Comparison of ENCODE assay signal across 10 mouse cellular contexts in the genomic region with DNA sequence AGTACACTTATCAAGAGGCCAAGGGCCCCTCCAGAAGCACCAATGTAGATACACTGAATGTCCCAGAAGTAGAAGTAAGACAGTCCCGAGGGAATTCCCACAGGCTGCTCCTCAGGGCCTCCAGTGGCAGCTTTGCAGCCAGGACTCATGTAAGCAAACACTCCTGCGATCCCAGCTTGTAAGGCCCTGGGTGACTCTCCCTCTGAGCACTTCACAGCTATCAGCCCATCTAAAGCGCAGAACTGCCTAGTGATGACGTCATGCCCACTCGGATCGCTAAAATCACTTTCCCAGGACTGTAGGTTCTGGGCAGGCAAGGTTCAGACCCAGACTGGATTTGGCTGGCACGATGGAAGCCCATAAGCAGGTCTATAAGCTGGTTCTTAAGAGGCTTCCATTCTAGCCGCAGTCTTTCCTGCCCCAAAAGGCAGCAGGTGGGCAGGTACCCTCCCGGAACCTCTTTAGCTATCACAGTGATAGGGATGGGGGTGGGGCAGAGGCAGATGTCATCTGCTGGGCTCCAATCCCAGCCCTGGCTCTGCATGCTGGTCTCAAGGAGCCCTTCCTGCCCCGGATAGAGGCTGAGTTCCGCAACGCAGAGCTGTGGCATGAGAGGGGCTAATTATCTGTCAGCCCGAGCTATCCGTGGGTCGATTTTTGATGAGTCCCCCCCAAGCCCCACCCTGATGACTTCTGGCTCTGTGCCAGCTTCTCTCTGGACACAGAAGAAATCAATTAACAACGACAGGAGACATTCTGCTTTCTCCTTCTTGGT. TPM values are rescaled to one million over a fixed set of nuclear protein-coding genes. Genes with fewer than 3 reads are reported as not detected.
A peak's percentile ranks its signal among the peaks of the same experiment; 100 is the strongest.
DNase-seq lines count a peak whose midpoint lies in the region; ATAC-seq and TF ChIP-seq lines count a peak whose summit lies in the region.
"Had no signal": no experiment of that assay in that cellular context is flagged by ENCODE, and none has a peak within 500 bp of the region (broad histone marks: within the 10 kb centered on the region; RNA-seq: fewer than 3 reads in every experiment).

No protein-coding gene starts in this region.

- no peaks in the 10 kb centered on the region for H3K9me3 ChIP-seq in forebrain, embryonic 12.5 days
- no peaks in the 10 kb centered on the region for H3K9me3 ChIP-seq in forebrain, embryonic 10.5 days
- no peaks in the 10 kb centered on the region for H3K9me3 ChIP-seq in intestine, postnatal 0 days (ENCODE audit: control insufficient read depth)
- no peaks in the 10 kb centered on the region for H3K9me3 ChIP-seq in neural tube, embryonic 13.5 days
- H3K9me3 ChIP-seq: limb, embryonic 15.5 days had no signal

- 0 out of 2 replicates have a peak, but pooled peaks have one; percentile 55 for ATAC-seq in forebrain, embryonic 12.5 days (ENCODE audit: low FRiP score)
- no peak for ATAC-seq in intestine, postnatal 0 days
- 0 out of 2 replicates have a peak, but pooled peaks have one; percentile 25 for ATAC-seq in neural tube, embryonic 13.5 days (ENCODE audit: low read depth)

- no peak for TF ChIP-seq CTCF in intestine, postnatal 0 days (IDR thresholded peaks at IDR 0.05; ENCODE audit: low read depth)

- H3K4me3 ChIP-seq in forebrain, embryonic 12.5 days (replicated peaks): no peak overlapping the region
- H3K4me3 ChIP-seq in forebrain, embryonic 10.5 days: no peak overlapping the region
- no peak overlapping the region for H3K4me3 ChIP-seq in intestine, postnatal 0 days (ENCODE audit: low read depth, low read length)
- no peak overlapping the region for H3K4me3 ChIP-seq in neural tube, embryonic 13.5 days
- H3K4me3 ChIP-seq: limb, embryonic 15.5 days had no signal

- H3K36me3 ChIP-seq in forebrain, embryonic 12.5 days (replicated peaks): peaks cover 8% of the 10 kb centered on the region
- H3K36me3 ChIP-seq in forebrain, embryonic 10.5 days (replicated peaks): peaks cover 56% of the 10 kb centered on the region
- peaks cover 26% of the 10 kb centered on the region for H3K36me3 ChIP-seq in intestine, postnatal 0 days (ENCODE audit: control insufficient read depth, insufficient read depth)
- H3K36me3 ChIP-seq in neural tube, embryonic 13.5 days: peaks cover 19% of the 10 kb centered on the region

- H3K27me3 ChIP-seq in forebrain, embryonic 12.5 days: no peaks in the 10 kb centered on the region
- H3K27me3 ChIP-seq in forebrain, embryonic 10.5 days (ENCODE audit: poor library complexity, severe bottlenecking): no peaks in the 10 kb centered on the region
- H3K27me3 ChIP-seq in intestine, postnatal 0 days (replicated peaks; ENCODE audit: control insufficient read depth, insufficient read depth, low read length): no peaks in the 10 kb centered on the region
- H3K27me3 ChIP-seq in neural tube, embryonic 13.5 days: peaks cover 6% of the 10 kb centered on the region; the same call in 1 of the 2 replicates
- H3K27me3 ChIP-seq: limb, embryonic 15.5 days had no signal

- no peak for DNase-seq in forebrain, embryonic 10.5 days (ENCODE audit: extremely low spot score, low spot score)
- DNase-seq in kidney, postnatal 10 days: peak; percentile 39
- no peak for DNase-seq in kidney, adult 9 months
- DNase-seq in adrenal gland, adult 8-10 months: no peak
- no peak for DNase-seq in ovary, postnatal 14 days (ENCODE audit: low spot score)
- DNase-seq: cerebellum, adult 11 months had no signal

- no peak overlapping the region for H3K9ac ChIP-seq in forebrain, embryonic 12.5 days
- no peak overlapping the region for H3K9ac ChIP-seq in intestine, postnatal 0 days (ENCODE audit: low read depth, low read length)
- H3K9ac ChIP-seq in neural tube, embryonic 13.5 days: 0 out of 2 replicates have a peak overlapping the region, but pooled peaks have one; percentile 8
- H3K9ac ChIP-seq: limb, embryonic 15.5 days had no signal

- 46% methylated on average over 16 of the region's 16 CpGs for WGBS in forebrain, embryonic 12.5 days
- WGBS in forebrain, embryonic 10.5 days: 62% methylated on average over 16 of the region's 16 CpGs
- 22% methylated on average over 16 of the region's 16 CpGs for WGBS in intestine, postnatal 0 days
- WGBS in neural tube, embryonic 13.5 days: 40% methylated on average over 16 of the region's 16 CpGs

- no peak overlapping the region for H3K4me2 ChIP-seq in forebrain, embryonic 12.5 days
- 0 out of 2 replicates have a peak overlapping the region, but pooled peaks have one; percentile 13 for H3K4me2 ChIP-seq in intestine, postnatal 0 days (replicated peaks; ENCODE audit: low read depth)
- H3K4me2 ChIP-seq in neural tube, embryonic 13.5 days: no peak overlapping the region
- H3K4me2 ChIP-seq: limb, embryonic 15.5 days had no signal

- H3K4me1 ChIP-seq in forebrain, embryonic 12.5 days: peaks cover 18% of the 10 kb centered on the region
- peaks cover 41% of the 10 kb centered on the region for H3K4me1 ChIP-seq in forebrain, embryonic 10.5 days
- no peaks in the 10 kb centered on the region for H3K4me1 ChIP-seq in intestine, postnatal 0 days (replicated peaks; ENCODE audit: control insufficient read depth, insufficient read depth, low read length)
- H3K4me1 ChIP-seq in neural tube, embryonic 13.5 days (replicated peaks): peaks cover 26% of the 10 kb centered on the region

- H3K27ac ChIP-seq in forebrain, embryonic 12.5 days: 0 out of 2 replicates have a peak overlapping the region, but pooled peaks have one; percentile 1
- no peak overlapping the region for H3K27ac ChIP-seq in forebrain, embryonic 10.5 days
- no peak overlapping the region; the same call in 1 of the 2 replicates for H3K27ac ChIP-seq in intestine, postnatal 0 days (ENCODE audit: low read depth, low read length)
- peak overlapping the region; percentile 61; the same call in 1 of the 2 replicates for H3K27ac ChIP-seq in neural tube, embryonic 13.5 days (replicated peaks)
- H3K27ac ChIP-seq: limb, embryonic 15.5 days had no signal

RNA-seq across cellular contexts. Expression of a gene that starts 19.6 kb away (rescaled TPM):
- polyA plus RNA-seq in forebrain, embryonic 12.5 days (2016; fragmentation: Nextera tagmentation; extraction: Ambion mirVana): 67.1 and 77.9 TPM in 2 replicates
- polyA plus RNA-seq in forebrain, embryonic 10.5 days (2016; fragmentation: Nextera tagmentation; extraction: Ambion mirVana): 71.1 and 73.6 TPM in 2 replicates
- 66.0 and 66.4 TPM in 2 replicates for polyA plus RNA-seq in intestine, postnatal 0 days (2015; fragmentation: Nextera tagmentation; extraction: Ambion mirVana)
- 116 and 122 TPM in 2 replicates for polyA plus RNA-seq in neural tube, embryonic 13.5 days (2015; fragmentation: Nextera tagmentation; extraction: Ambion mirVana)
- total RNA-seq in adrenal gland, adult 8-10 months (2022): 100 to 1,000 TPM in 2 of 4 experiments, 10 to 100 TPM in 2; 44.6 to 150 (median 89.6) TPM

Comparison
In these comparisons a context has a peak if more than half of its experiments do, and no peak if none do; other contexts are left out.
1. H3K27ac ChIP-seq: peak in forebrain, embryonic 12.5 days (single experiment) and neural tube, embryonic 13.5 days (single experiment); none in forebrain, embryonic 10.5 days (single experiment) and intestine, postnatal 0 days (single experiment).